Mouse (Mus musculus): ENCODE measurements around the gene Kel.

GRCm38 (mm10) chr6:41676530-41676929 is 27.6 kb downstream of the Kel start:
- TF ChIP-seq CTCF (IDR thresholded peaks at IDR 0.05; ENCODE audit: borderline replicate concordance, control insufficient read depth, extremely low read depth, insufficient read depth, low read length, poor library complexity) (no peak), POLR2A (IDR thresholded peaks at IDR 0.05; ENCODE audit: control insufficient read depth, extremely low read depth, insufficient read depth, low read length, poor library complexity) (no peak)
